ENCODE assay signal across 8 mouse cellular contexts in genomic region chr1:181210601-181211402, GRCm38 (mm10). TPM values are rescaled to one million over a fixed set of nuclear protein-coding genes. Genes with fewer than 3 reads are reported as not detected.
A peak's percentile ranks its signal among the peaks of the same experiment; 100 is the strongest.
DNase-seq lines count a peak whose midpoint lies in the region; ATAC-seq lines count a peak whose summit lies in the region.

No protein-coding gene starts in this region.

- H3K27ac ChIP-seq in forebrain, embryonic 11.5 days (ENCODE audit: low read depth, low read length): peak overlapping the region; percentile 83

- peak; percentile 38 for DNase-seq in layer of hippocampus, adult 11-12 months (ENCODE audit: low spot score)
- no peak for DNase-seq in layer of hippocampus, adult 9-11 months
- peak; percentile 51 for DNase-seq in c-Kit-positive CD71-positive TER-119-positive erythroid progenitor cells, embryonic 14.5 days (ENCODE audit: low spot score)
- peak; percentile 73 for DNase-seq in forebrain, embryonic 11.5 days (ENCODE audit: low spot score)
- DNase-seq in heart, postnatal 36 days: peak; percentile 51 to 60
- peak; percentile 14 to 23 for DNase-seq in layer of hippocampus, postnatal 36 days
- peak; percentile 39 for DNase-seq in right cerebral cortex, postnatal 25 days

- H3K9ac ChIP-seq in forebrain, embryonic 11.5 days (ENCODE audit: low read length): peak overlapping the region; percentile 94

- no peaks in the 10 kb centered on the region for H3K36me3 ChIP-seq in forebrain, embryonic 11.5 days (ENCODE audit: control insufficient read depth, insufficient read depth, low read length)

- H3K9me3 ChIP-seq in forebrain, embryonic 11.5 days (ENCODE audit: control insufficient read depth, low read length): no peaks in the 10 kb centered on the region

- ATAC-seq in forebrain, embryonic 11.5 days (replicated peaks; ENCODE audit: low FRiP score): peak; percentile 40
- ATAC-seq in megakaryocyte, adult 5-6 weeks (ENCODE audit: poor library complexity, severe bottlenecking): peak; percentile 44

- peak overlapping the region; percentile 97 for H3K4me2 ChIP-seq in forebrain, embryonic 11.5 days (ENCODE audit: low read depth, low read length, severe bottlenecking)

- intact Hi-C loops in heart, postnatal 36 days (cut with DNase I): no loop called here

- H3K27me3 ChIP-seq in forebrain, embryonic 11.5 days (ENCODE audit: control insufficient read depth, insufficient read depth, low read length): no peaks in the 10 kb centered on the region

- H3K4me3 ChIP-seq in forebrain, embryonic 11.5 days (ENCODE audit: low read depth, low read length): peak overlapping the region; percentile 100

- under 1% methylated on average over 47 of the region's 56 CpGs for WGBS in forebrain, embryonic 11.5 days

- H3K4me1 ChIP-seq in forebrain, embryonic 11.5 days (replicated peaks; ENCODE audit: control insufficient read depth, insufficient read depth, low read length): peaks cover 5% of the 10 kb centered on the region; the same call in 1 of the 2 replicates

RNA-seq across cellular contexts. Expression of gene Wdr26, which starts 1.0 kb away (rescaled TPM):
- 34.1 and 45.0 TPM in 2 replicates for polyA plus RNA-seq in forebrain, embryonic 11.5 days (2014; fragmentation: Nextera tagmentation; extraction: Ambion mirVana)
- 100 to 1,000 TPM; 110 to 115 TPM for total RNA-seq in heart, postnatal 36 days (2021)
- total RNA-seq in layer of hippocampus, postnatal 36 days (2021): 100 to 1,000 TPM; 119 to 122 TPM
- 257 and 258 TPM in 2 replicates for total RNA-seq in megakaryocyte, adult 5-6 weeks (2015)
- total RNA-seq in megakaryocyte, adult 5-6 weeks (2017): 235 and 244 TPM in 2 replicates
